Mouse (Mus musculus) WW6 (cell line): ENCODE measurements at regions not wholly inside any gene's neighbourhood (a gene's known extent, or its start where the extent isn't known, plus 50 kb on each side); places are given as distances from the start of the nearest gene placed in this dataset.
A peak's percentile ranks its signal among the peaks of the same experiment; 100 is the strongest.

Experiments used
- DNase-seq: peaks from one replicate; pipeline ENCODE4 v3.0.0-alpha.2; 2013; ENCODE audit warnings: low read depth, low spot score

DNA sequence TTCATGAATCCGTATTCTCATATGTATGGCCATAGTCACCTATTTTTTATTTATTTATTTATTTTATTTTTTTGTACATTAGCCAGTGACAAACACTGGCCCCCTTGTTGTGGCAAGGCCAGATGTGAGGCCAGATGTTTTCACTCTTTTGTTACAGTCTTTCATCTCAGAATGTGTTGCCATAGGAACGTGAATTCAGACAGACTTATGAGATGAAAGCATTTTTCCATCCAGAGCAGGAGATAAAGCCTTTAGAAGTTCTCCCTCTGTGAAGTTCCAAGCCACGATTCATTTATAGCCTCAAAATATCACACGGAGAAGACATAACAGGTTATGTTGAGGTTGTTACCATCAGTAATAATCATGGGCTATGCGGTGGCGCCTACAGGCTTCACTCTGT, 220.9 kb downstream of the Arpp21 start:
- DNase-seq = no peak

DNA sequence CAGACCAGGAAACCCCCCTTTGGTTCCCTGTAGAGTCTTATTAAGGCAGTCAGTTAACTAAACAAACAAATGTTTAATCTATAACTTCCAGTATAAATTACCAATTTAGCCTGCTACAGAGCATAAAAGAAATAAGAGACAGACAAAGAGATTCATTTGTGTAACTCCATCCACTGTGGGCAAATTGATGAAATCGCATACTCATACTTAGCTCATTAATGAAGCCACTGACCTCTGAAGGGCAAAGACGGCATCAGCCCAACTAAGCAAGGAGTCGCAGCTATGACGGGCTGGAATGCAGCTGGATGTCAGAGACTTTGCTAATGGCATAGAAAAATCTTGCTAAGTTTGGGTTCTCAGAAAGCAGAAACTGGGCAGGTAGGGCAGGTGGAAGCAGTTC, 241.3 kb downstream of the Arpp21 start:
- no peak for DNase-seq

DNA sequence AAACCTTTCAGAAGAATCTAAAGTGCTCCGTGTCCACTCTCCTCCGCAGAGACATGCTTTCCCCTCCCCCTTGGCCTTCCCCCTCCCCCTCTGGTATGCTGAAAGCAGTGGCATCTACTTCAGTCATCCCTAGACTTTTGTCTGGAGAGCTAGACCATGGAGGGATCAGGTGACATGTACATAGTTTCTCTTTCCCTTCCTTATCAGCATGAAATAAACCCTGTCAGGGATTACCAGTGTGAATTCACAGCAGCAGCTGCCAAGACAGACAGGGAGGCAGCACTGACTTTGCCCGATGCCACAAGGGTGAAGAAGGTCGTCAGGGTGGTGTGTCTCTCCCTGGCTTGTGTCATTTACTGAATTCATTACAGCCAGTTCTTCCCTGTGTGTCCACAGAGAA, 241.9 kb downstream of the Arpp21 start:
- no peak for DNase-seq

DNA sequence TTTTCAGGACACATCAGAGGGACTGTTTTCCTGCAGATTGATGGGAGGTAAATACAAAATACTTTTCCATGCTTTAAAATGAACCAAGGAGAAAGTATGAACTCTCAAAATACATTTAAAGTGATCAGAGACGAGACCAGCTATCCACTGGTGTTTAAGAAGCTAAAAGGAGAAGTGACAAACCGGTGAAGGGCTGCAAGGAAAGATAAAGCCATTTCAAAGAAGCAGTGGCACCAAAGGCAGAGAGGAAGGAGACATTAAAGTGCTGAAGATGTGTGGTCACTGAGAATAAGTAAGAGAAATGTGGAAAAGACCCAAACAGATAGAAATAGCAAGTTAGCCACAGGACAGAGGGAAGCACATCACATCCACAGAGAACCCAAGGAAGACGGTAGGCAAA, 245.7 kb downstream of the Arpp21 start:
- no peak for DNase-seq

- no peak for DNase-seq
Measured at GRCm38 (mm10) chr9:111963405-111964037, 272.2 kb downstream of the Arpp21 start.

GRCm38 (mm10) chr9:111957799-111958198, 267.7 kb upstream of the Stac start:
- DNase-seq = no peak

GRCm38 (mm10) chr9:111939271-111940067, 249.3 kb upstream of the Stac start:
- no peak for DNase-seq

- DNase-seq = no peak
Measured at GRCm38 (mm10) chr9:111932455-111932854, 242.3 kb upstream of the Stac start.

DNA sequence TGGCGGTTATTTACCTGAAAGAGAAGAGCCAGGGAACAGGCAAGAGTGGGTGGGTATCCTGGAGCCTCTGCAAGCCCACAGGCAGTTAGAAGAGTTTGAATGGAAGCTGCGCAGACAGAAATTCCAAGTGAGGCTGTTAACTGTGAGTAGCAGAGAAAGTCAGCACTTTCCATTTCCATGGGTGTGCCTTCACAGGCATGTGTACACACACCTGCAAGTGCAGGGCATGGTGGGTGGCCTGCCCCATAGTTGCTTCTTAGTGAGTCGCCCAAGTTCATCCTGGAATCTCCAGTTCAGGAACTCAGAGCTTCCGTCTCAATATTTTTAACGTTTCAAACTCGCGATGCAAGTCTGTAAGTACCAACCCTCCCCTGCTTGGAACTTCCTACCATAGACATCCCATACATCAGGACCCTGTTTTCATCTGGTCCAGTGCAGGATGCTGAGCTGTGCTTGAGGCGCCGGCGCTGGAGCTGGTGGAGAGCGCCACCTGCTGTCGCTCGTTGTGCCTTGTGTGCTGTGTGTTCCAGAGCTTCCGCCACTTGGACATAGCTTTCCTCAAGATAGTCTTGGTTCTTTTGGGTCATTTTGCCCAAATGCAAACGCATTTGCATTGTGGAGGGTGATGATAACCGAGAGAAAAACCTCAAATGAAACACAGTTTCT, 228.3 kb upstream of the Stac start:
- peak; percentile 43 for DNase-seq

DNA sequence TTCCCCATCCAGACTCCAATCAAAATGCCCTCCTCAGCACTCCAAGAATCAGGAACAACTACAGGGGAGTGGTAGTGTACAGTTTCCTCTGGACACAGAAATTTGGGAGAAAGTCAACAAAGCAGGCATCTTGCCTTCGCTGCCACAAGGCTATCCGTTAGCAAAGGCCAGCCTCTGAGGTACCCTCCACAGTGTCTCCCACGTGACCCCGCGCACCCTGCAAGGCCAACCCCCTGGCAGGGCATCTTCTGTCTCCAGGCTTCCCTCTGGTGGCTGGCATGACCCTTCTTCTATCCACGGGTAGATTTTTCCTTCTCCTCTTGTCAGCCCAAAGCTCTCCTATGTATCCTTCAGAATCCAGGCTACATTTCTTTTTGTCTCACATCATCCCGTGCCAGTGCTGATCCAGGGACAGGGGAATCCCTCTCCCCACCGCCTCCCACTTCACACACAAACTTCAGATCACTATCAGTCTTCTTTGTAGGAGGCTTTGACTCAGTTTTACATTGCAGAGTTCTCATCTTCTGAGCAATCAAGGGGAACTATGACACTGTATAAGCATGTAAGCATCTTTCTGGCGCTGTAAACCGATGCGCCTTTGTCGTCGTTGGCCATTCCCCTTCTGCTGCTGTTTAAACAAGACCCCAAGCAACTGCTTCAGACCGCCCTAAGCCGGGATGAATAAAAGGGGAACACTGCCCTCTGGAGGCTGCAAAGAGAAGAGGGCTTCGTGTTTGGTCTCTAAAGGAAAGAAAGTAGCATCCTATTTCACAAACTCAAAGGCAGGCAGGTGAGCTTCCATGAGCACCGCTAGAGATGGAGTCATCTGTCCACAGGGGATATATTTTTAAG, 226.8 kb upstream of the Stac start:
- DNase-seq = peak; percentile 43

GRCm38 (mm10) chr9:111908806-111909205, 218.7 kb upstream of the Stac start:
- no peak for DNase-seq

- DNase-seq = no peak
Measured at GRCm38 (mm10) chr9:111900196-111900595, 210.0 kb upstream of the Stac start.

DNA sequence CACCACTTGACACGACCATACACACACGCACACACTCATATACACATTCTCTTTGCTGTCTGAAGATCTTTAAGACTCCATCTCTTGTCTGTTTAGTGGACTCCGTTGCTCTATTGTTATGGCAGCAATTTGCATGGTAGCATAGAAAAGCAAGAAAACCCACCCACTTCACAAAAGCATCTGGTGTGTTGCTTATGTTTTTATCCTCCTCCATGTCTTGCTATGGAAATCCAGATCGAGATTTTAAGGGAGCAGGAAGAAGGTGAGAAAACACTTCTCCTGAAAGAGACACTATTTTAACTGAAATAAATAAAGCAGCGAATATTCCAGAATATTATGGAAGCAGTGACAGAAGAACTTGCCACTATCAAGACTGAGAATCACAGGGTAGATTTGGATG, 207.5 kb upstream of the Stac start:
- DNase-seq = no peak

DNA sequence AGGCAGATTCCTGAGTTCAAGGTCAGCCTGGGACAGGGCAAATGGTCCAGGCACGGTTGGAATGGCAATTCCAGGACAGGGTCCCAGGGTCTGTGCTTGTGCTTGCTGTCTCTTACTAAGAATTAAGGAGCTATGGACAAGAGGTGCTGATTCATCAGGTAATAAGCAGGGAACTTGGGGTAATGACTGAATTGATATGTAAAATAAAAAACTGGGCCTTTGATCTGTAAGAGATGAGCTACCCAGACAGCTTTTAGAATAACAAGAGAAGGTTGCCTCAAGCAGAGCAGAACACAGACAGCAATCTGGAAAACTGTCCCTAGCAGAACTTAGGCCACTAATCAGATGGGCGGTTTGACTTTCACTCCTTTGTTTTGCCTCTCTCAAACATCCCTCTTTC, 189.6 kb upstream of the Stac start:
- peak; percentile 33 for DNase-seq

GRCm38 (mm10) chr9:111876846-111877245, 186.7 kb upstream of the Stac start:
- DNase-seq = no peak

- DNase-seq = no peak
Measured at GRCm38 (mm10) chr9:111870466-111870865, 180.3 kb upstream of the Stac start.

- no peak for DNase-seq
Measured at GRCm38 (mm10) chr9:111869801-111870382, 179.7 kb upstream of the Stac start.

GRCm38 (mm10) chr9:111858051-111858450, 167.9 kb upstream of the Stac start:
- no peak for DNase-seq

DNA sequence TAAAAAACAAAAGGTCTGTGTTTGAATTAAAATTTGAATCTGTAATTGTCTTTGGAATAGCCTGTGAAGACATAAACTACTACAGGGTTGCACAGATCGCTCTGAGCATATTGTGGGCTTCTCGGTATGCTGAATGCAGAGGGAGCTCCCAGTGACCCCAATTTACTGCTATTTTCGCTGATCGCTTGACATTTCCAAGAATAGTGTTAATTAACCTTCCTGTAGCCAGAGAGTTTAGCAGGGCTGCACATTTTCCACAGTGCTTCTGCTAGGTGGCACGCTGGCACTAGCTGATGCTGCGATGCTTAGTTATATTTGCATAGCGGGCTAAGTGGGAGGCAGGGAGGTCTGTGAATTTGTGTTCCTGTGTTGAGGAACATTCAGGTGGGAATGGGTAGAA, 164.8 kb upstream of the Stac start:
- no peak for DNase-seq

GRCm38 (mm10) chr9:111846366-111846765, 156.2 kb upstream of the Stac start:
- DNase-seq = no peak

GRCm38 (mm10) chr9:111841151-111841550, 151.0 kb upstream of the Stac start:
- no peak for DNase-seq
